ENCODE assay signal across 11 mouse cellular contexts in the genomic region with DNA sequence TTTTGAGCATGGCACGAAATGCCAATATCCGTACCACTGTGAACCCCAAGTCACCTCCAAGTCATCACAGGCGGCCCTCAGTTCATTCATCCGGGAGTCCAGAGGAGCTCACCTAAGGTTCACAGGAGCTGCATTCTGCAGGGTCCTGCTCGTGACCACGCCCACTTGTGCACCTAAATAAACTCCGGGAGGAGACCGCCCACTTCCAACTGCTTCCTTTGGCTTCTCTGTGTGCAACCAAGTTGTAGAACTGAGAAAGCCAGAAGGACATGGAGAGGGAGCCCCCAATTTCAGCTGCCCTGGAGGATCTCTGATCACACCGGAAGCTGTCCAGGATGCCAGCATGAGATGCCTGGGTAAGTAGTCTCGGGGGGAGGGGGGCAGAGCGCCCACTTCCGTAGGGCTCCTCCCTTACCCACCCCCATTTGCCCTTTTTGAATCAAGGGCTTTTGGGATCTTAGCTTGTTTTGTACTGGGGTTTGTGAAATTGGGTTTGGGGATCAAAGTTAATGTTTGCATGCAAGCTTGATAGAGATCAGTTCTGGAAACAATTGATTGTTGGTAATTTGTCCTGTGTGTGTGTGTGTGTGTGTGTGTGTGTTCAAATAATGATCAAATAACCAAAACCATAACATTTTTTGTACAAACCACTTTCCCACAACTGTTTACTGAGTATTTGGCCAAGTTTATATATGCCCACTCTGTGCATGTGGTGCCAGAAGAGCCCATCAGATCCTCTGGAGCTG. TPM values are rescaled to one million over a fixed set of nuclear protein-coding genes. Genes with fewer than 3 reads are reported as not detected.
DNase-seq lines count a peak whose midpoint lies in the region; ATAC-seq and TF ChIP-seq lines count a peak whose summit lies in the region.
"Had no signal": no experiment of that assay in that cellular context is flagged by ENCODE, and none has a peak within 500 bp of the region (broad histone marks: within the 10 kb centered on the region; RNA-seq: fewer than 3 reads in every experiment).

Gene Aldh1l1 (plus strand): TSS at position 252 of the 746 bp plus-strand sequence.

- peak within 1 kb of the TSS; percentile 58 for H3K9ac ChIP-seq in liver, adult 2 months (ENCODE audit: low read depth, low read length)
- H3K9ac ChIP-seq in hindbrain, embryonic 14.5 days, result no peak within 1 kb of the TSS
- no peak within 1 kb of the TSS for H3K9ac ChIP-seq in liver, postnatal 0 days (replicated peaks)

- 81% methylated on average over 12 of the region's 12 CpGs for WGBS in cerebellum, adult 2 months
- 29% methylated on average over 12 of the region's 12 CpGs for WGBS in liver, adult 2 months
- 85% methylated on average over 12 of the region's 12 CpGs for WGBS in hindbrain, embryonic 14.5 days
- WGBS in liver, postnatal 0 days (ENCODE audit: insufficient replicate concordance), result 68% methylated on average over 12 of the region's 12 CpGs

- no peak within 1 kb of the TSS for H3K4me3 ChIP-seq in cerebellum, adult 2 months (replicated peaks; ENCODE audit: insufficient read depth, low read depth, low read length)
- no peak within 1 kb of the TSS for H3K4me3 ChIP-seq in liver, adult 2 months (ENCODE audit: insufficient read depth, low read depth, low read length)
- no peak within 1 kb of the TSS for H3K4me3 ChIP-seq in hindbrain, embryonic 14.5 days (replicated peaks; ENCODE audit: low read length)
- no peak within 1 kb of the TSS for H3K4me3 ChIP-seq in liver, postnatal 0 days (ENCODE audit: low read depth, low read length)
- H3K4me3 ChIP-seq: megakaryocyte, embryonic 14.5 days had no signal

- no peaks in the 10 kb centered on the region for H3K36me3 ChIP-seq in liver, adult 2 months (ENCODE audit: control insufficient read depth, insufficient read depth, low read length)
- no peaks in the 10 kb centered on the region for H3K36me3 ChIP-seq in hindbrain, embryonic 14.5 days (replicated peaks; ENCODE audit: control insufficient read depth, insufficient read depth)
- H3K36me3 ChIP-seq in liver, postnatal 0 days (replicated peaks; ENCODE audit: insufficient read depth, low read length), result no peaks in the 10 kb centered on the region

- H3K4me2 ChIP-seq in hindbrain, embryonic 14.5 days (replicated peaks), result no peak within 1 kb of the TSS
- no peak within 1 kb of the TSS for H3K4me2 ChIP-seq in liver, postnatal 0 days (ENCODE audit: low read depth, low read length)

- no peaks in the 10 kb centered on the region for H3K79me2 ChIP-seq in liver, adult 2 months (ENCODE audit: control insufficient read depth, insufficient read depth, low read length)

- no peak for DNase-seq in cerebellum, adult 2 months
- no peak for DNase-seq in cerebellum, adult 9-10 months
- DNase-seq in liver, adult 2 months (ENCODE audit: extremely low read depth, low read depth, low spot score), result peak; percentile 93
- no peak for DNase-seq in liver
- DNase-seq in hindbrain, embryonic 14.5 days (ENCODE audit: low spot score), result no peak
- DNase-seq in liver, postnatal 0 days, result peak; percentile 14
- DNase-seq in cerebellum, postnatal 25 days, result no peak
- DNase-seq in cerebellum, postnatal 36 days, result no peak
- DNase-seq: embryo, embryonic 11 days; kidney, postnatal 14 days had no signal

- TF ChIP-seq CTCF in cerebellum, adult 2 months (IDR thresholded peaks at IDR 0.05; ENCODE audit: borderline replicate concordance, insufficient read depth, low read depth, low read length), result no peak
- no peak for TF ChIP-seq CTCF in liver, adult 2 months (IDR thresholded peaks at IDR 0.05; ENCODE audit: low read depth, low read length)
- TF ChIP-seq CTCF in liver, postnatal 0 days (IDR thresholded peaks at IDR 0.05; ENCODE audit: low read depth), result no peak

- no peak within 1 kb of the TSS for H3K27ac ChIP-seq in cerebellum, adult 2 months (ENCODE audit: insufficient read depth, low read length)
- peak within 1 kb of the TSS; percentile 93 for H3K27ac ChIP-seq in liver, adult 2 months (replicated peaks; ENCODE audit: insufficient read depth, low read depth, low read length)
- H3K27ac ChIP-seq in hindbrain, embryonic 14.5 days, result no peak within 1 kb of the TSS
- no peak within 1 kb of the TSS; the same call in 1 of the 2 replicates for H3K27ac ChIP-seq in liver, postnatal 0 days (ENCODE audit: low read depth)

- no peaks in the 10 kb centered on the region; the same call in 1 of the 2 replicates for H3K27me3 ChIP-seq in cerebellum, adult 2 months (ENCODE audit: control insufficient read depth, insufficient read depth, low read length)
- H3K27me3 ChIP-seq in liver, adult 2 months (ENCODE audit: control insufficient read depth, insufficient read depth, low read length), result no peaks in the 10 kb centered on the region
- H3K27me3 ChIP-seq in hindbrain, embryonic 14.5 days (ENCODE audit: control insufficient read depth, insufficient read depth, low read length), result no peaks in the 10 kb centered on the region
- H3K27me3 ChIP-seq in liver, postnatal 0 days (ENCODE audit: insufficient read depth, low read length), result no peaks in the 10 kb centered on the region

- ATAC-seq in hindbrain, embryonic 14.5 days (ENCODE audit: low FRiP score), result no peak
- peak; percentile 27; the same call in 1 of the 2 replicates for ATAC-seq in liver, postnatal 0 days

- TF ChIP-seq POLR2A in cerebellum, adult 2 months (IDR thresholded peaks at IDR 0.05; ENCODE audit: borderline replicate concordance, insufficient read depth, low read length), result no peak
- TF ChIP-seq POLR2A in liver, adult 2 months (IDR thresholded peaks at IDR 0.05; ENCODE audit: extremely low read depth, insufficient read depth, low read length), result no peak

- H3K4me1 ChIP-seq in cerebellum, adult 2 months (ENCODE audit: control insufficient read depth, insufficient read depth, low read length), result peaks cover 6% of the 10 kb centered on the region
- H3K4me1 ChIP-seq in liver, adult 2 months (ENCODE audit: control insufficient read depth, insufficient read depth, low read length), result peaks cover 27% of the 10 kb centered on the region
- H3K4me1 ChIP-seq in hindbrain, embryonic 14.5 days (replicated peaks; ENCODE audit: control insufficient read depth, insufficient read depth, low read length), result no peaks in the 10 kb centered on the region
- H3K4me1 ChIP-seq in liver, postnatal 0 days (ENCODE audit: insufficient read depth), result peaks cover 7% of the 10 kb centered on the region

- H3K9me3 ChIP-seq in hindbrain, embryonic 14.5 days (ENCODE audit: control insufficient read depth, low read length), result no peaks in the 10 kb centered on the region
- no peaks in the 10 kb centered on the region for H3K9me3 ChIP-seq in liver, postnatal 0 days (ENCODE audit: low read length)
- H3K9me3 ChIP-seq: megakaryocyte, embryonic 14.5 days had no signal

- TF ChIP-seq EP300 in liver, postnatal 0 days (IDR thresholded peaks at IDR 0.05; ENCODE audit: low read depth), result no peak

RNA-seq across cellular contexts. Expression of gene Aldh1l1, which starts in this region (rescaled TPM):
- 50.1 and 56.3 TPM in 2 replicates for polyA plus RNA-seq in cerebellum, adult 2 months (2012; rRNA removed)
- 1,071 and 1,237 TPM in 2 replicates for total RNA-seq in liver, adult 2 months (2014; rRNA removed)
- polyA plus RNA-seq in liver, adult 2 months (2012; rRNA removed), result 834 and 897 TPM in 2 replicates
- 47.0 and 53.8 TPM in 2 replicates for polyA plus RNA-seq in hindbrain, embryonic 14.5 days (2014; fragmentation: Nextera tagmentation; extraction: Ambion mirVana)
- 104 and 114 TPM in 2 replicates for polyA plus RNA-seq in liver, postnatal 0 days (2015; fragmentation: Nextera tagmentation; extraction: Ambion mirVana)

Comparison
In these comparisons a context has a peak if more than half of its experiments do, and no peak if none do; other contexts are left out.
1. DNase-seq: peak in liver, adult 2 months (single experiment) and liver, postnatal 0 days (single experiment); none in cerebellum, adult 2 months (0 of 2), cerebellum, adult 9-10 months (single experiment), liver (single experiment), hindbrain, embryonic 14.5 days (single experiment), cerebellum, postnatal 25 days (0 of 2) and cerebellum, postnatal 36 days (0 of 2).